In genomic region chr9:44492631-44493461, GRCm38 (mm10) we compare ENCODE assay signal across 10 mouse cellular contexts. TPM values are rescaled to one million over a fixed set of nuclear protein-coding genes. Genes with fewer than 3 reads are reported as not detected.
DNase-seq lines count a peak whose midpoint lies in the region; ATAC-seq and TF ChIP-seq lines count a peak whose summit lies in the region.
"Had no signal": no experiment of that assay in that cellular context is flagged by ENCODE, and none has a peak within 500 bp of the region (broad histone marks: within the 10 kb centered on the region; RNA-seq: fewer than 3 reads in every experiment).

No protein-coding gene starts in this region.

- no peak overlapping the region for H3K4me3 ChIP-seq in kidney, adult 2 months (ENCODE audit: insufficient read depth, low read depth, low read length)
- H3K4me3 ChIP-seq in CH12.LX (replicated peaks in 1 of 3; ENCODE audit: low read depth in 2 of 3, low read length in 2 of 3, poor library complexity in 1 of 3), result no peak overlapping the region
- no peak overlapping the region for H3K4me3 ChIP-seq in embryonic facial prominence, embryonic 12.5 days
- no peak overlapping the region for H3K4me3 ChIP-seq in midbrain, embryonic 13.5 days (replicated peaks)

- dilution Hi-C loops in CH12.LX (cut with MboI; ENCODE audit: extremely low pct_ligation_motif_present, extremely low pct_unique_long_range_greater_than_20kb, low sequenced_read_pairs), result no loop called here

- TF ChIP-seq CTCF in kidney, adult 2 months (conservative IDR thresholded peaks at IDR 0.05; ENCODE audit: insufficient read depth, insufficient read length, low read depth, low read length), result no peak
- no peak for TF ChIP-seq CTCF in CH12.LX (conservative IDR thresholded peaks at IDR 0.05 in 1 of 2, IDR thresholded peaks at IDR 0.05 in 1 of 2; ENCODE audit: low read depth in 2 of 2, low read length in 2 of 2)

- no peak for TF ChIP-seq RAD21 in CH12.LX (IDR thresholded peaks at IDR 0.05; ENCODE audit: low read depth, low read length)

- ATAC-seq in embryonic facial prominence, embryonic 12.5 days (ENCODE audit: insufficient number of reproducible peaks, insufficient read depth, low FRiP score, low TSS enrichment), result no peak
- ATAC-seq in hematopoietic stem cell, adult 5-6 weeks (replicated peaks in 1 of 2; ENCODE audit: insufficient read depth in 1 of 2, low FRiP score in 2 of 2, low TSS enrichment in 1 of 2, low read depth in 1 of 2, poor library complexity in 2 of 2, severe bottlenecking in 2 of 2), result peak; percentile 62 to 71
- no peak for ATAC-seq in midbrain, embryonic 13.5 days

- peak; percentile 13 for DNase-seq in kidney, adult 9 months
- no peak for DNase-seq in kidney, adult 2 months
- DNase-seq in CH12.LX (ENCODE audit: extremely low read depth), result peak; percentile 72
- DNase-seq in right cerebral cortex, postnatal 25 days, result no peak
- DNase-seq in left cerebral cortex, postnatal 36 days (ENCODE audit: low spot score in 2 of 2), result no peak

- no peak for TF ChIP-seq POLR2A in kidney, adult 2 months (IDR thresholded peaks at IDR 0.05; ENCODE audit: low read depth, low read length)
- no peak for TF ChIP-seq POLR2A in CH12.LX (IDR thresholded peaks at IDR 0.05; ENCODE audit: low read depth, low read length)

- no peaks in the 10 kb centered on the region for H3K9me3 ChIP-seq in CH12.LX (replicated peaks; ENCODE audit: low read length)
- H3K9me3 ChIP-seq in embryonic facial prominence, embryonic 12.5 days, result no peaks in the 10 kb centered on the region
- H3K9me3 ChIP-seq in midbrain, embryonic 13.5 days, result no peaks in the 10 kb centered on the region

- 65% methylated on average over 17 of the region's 17 CpGs for WGBS in kidney, adult 2 months
- WGBS in embryonic facial prominence, embryonic 12.5 days, result 59% methylated on average over 17 of the region's 17 CpGs
- 65% methylated on average over 17 of the region's 17 CpGs for WGBS in midbrain, embryonic 13.5 days

- no peaks in the 10 kb centered on the region for H3K36me3 ChIP-seq in kidney, adult 2 months (ENCODE audit: control insufficient read depth, insufficient read depth, low read length)
- H3K36me3 ChIP-seq in CH12.LX (replicated peaks in 1 of 2; ENCODE audit: control insufficient read depth in 1 of 2, insufficient read depth in 1 of 2, low read length in 1 of 2), result peaks cover 0 to 22% of the 10 kb centered on the region in 2 experiments
- H3K36me3 ChIP-seq in embryonic facial prominence, embryonic 12.5 days, result peaks cover 11% of the 10 kb centered on the region; the same call in 1 of the 2 replicates
- peaks cover 4% of the 10 kb centered on the region; the same call in 1 of the 2 replicates for H3K36me3 ChIP-seq in midbrain, embryonic 13.5 days

- in situ Hi-C loops in CH12.LX (cut with MboI; ENCODE audit: low pct_ligation_motif_present, low pct_unique_long_range_greater_than_20kb, low sequenced_read_pairs), result no loop called here

- TF ChIP-seq EP300 in CH12.LX (IDR thresholded peaks at IDR 0.05; ENCODE audit: low read length), result peak; percentile 46; the same call in 1 of the 2 replicates

- H3K4me1 ChIP-seq in kidney, adult 2 months (ENCODE audit: control insufficient read depth, insufficient read depth, low read length), result peaks cover 70% of the 10 kb centered on the region
- peaks cover 50 to 97% of the 10 kb centered on the region in 2 experiments for H3K4me1 ChIP-seq in CH12.LX (ENCODE audit: control insufficient read depth in 1 of 2, insufficient read depth in 2 of 2)
- H3K4me1 ChIP-seq in embryonic facial prominence, embryonic 12.5 days, result peaks cover 92% of the 10 kb centered on the region
- peaks cover 94% of the 10 kb centered on the region for H3K4me1 ChIP-seq in midbrain, embryonic 13.5 days (replicated peaks)

- no peaks in the 10 kb centered on the region for H3K27me3 ChIP-seq in kidney, adult 2 months (replicated peaks; ENCODE audit: control insufficient read depth, insufficient read depth, low read length)
- no peaks in the 10 kb centered on the region for H3K27me3 ChIP-seq in CH12.LX (replicated peaks)
- H3K27me3 ChIP-seq in embryonic facial prominence, embryonic 12.5 days, result no peaks in the 10 kb centered on the region
- no peaks in the 10 kb centered on the region for H3K27me3 ChIP-seq in midbrain, embryonic 13.5 days

- intact Hi-C loops in left cerebral cortex, postnatal 36 days (cut with DNase I), result no loop called here

- H3K79me2 ChIP-seq in CH12.LX (replicated peaks; ENCODE audit: control insufficient read depth, extremely low read depth, insufficient read depth, poor library complexity, severe bottlenecking), result no peaks in the 10 kb centered on the region

- no peak overlapping the region for H3K9ac ChIP-seq in CH12.LX (ENCODE audit: insufficient read depth, low read depth)
- no peak overlapping the region for H3K9ac ChIP-seq in embryonic facial prominence, embryonic 12.5 days
- peak overlapping the region; percentile 15; the same call in 1 of the 2 replicates for H3K9ac ChIP-seq in midbrain, embryonic 13.5 days (replicated peaks)

- H3K27ac ChIP-seq in kidney, adult 2 months (ENCODE audit: insufficient read depth, low read depth, low read length), result no peak overlapping the region
- H3K27ac ChIP-seq in CH12.LX (ENCODE audit: insufficient read depth, low read depth), result no peak overlapping the region
- 0 out of 2 replicates have a peak overlapping the region, but pooled peaks have one; percentile 46 for H3K27ac ChIP-seq in embryonic facial prominence, embryonic 12.5 days
- no peak overlapping the region for H3K27ac ChIP-seq in midbrain, embryonic 13.5 days

- peak overlapping the region; percentile 23 for H3K4me2 ChIP-seq in CH12.LX (ENCODE audit: insufficient read depth, low read depth, poor library complexity, severe bottlenecking)
- H3K4me2 ChIP-seq in embryonic facial prominence, embryonic 12.5 days (replicated peaks), result 0 out of 2 replicates have a peak overlapping the region, but pooled peaks have one; percentile 5
- H3K4me2 ChIP-seq in midbrain, embryonic 13.5 days (replicated peaks), result no peak overlapping the region; the same call in 1 of the 2 replicates

TF ChIP-seq in CH12.LX, 34 proteins besides CTCF, POLR2A, EP300 and RAD21:
- peak; percentile 27; the same call in 1 of the 2 replicates for TF ChIP-seq IRF4 (IDR thresholded peaks at IDR 0.05; ENCODE audit: low read depth, low read length)
- TF ChIP-seq SIN3A (IDR thresholded peaks at IDR 0.05; ENCODE audit: low read length), result no peak
- peak; percentile 78 for TF ChIP-seq CHD2 (IDR thresholded peaks at IDR 0.05; ENCODE audit: low read length)
- TF ChIP-seq RCOR1 (conservative IDR thresholded peaks at IDR 0.05; ENCODE audit: low read depth, low read length), result 0 out of 2 replicates have a peak, but pooled peaks have one; percentile 39
- TF ChIP-seq MAZ (IDR thresholded peaks at IDR 0.05; ENCODE audit: low read depth, low read length), result no peak
- peak; percentile 48; the same call in 1 of the 2 replicates for TF ChIP-seq ELF1 (IDR thresholded peaks at IDR 0.05; ENCODE audit: low read depth, low read length)
- no peak for TF ChIP-seq JUND (conservative IDR thresholded peaks at IDR 0.05; ENCODE audit: low read depth, low read length)
- TF ChIP-seq HCFC1 (IDR thresholded peaks at IDR 0.05; ENCODE audit: low read depth, low read length), result no peak
- TF ChIP-seq BHLHE40 (IDR thresholded peaks at IDR 0.05; ENCODE audit: low read depth, low read length), result peak; percentile 99
- peak; percentile 60 for TF ChIP-seq ETS1 (conservative IDR thresholded peaks at IDR 0.05; ENCODE audit: low read depth, low read length)
- TF ChIP-seq E2F4 (IDR thresholded peaks at IDR 0.05; ENCODE audit: insufficient replicate concordance, low read depth, low read length), result no peak

RNA-seq across cellular contexts. Expression of gene Bcl9l, which starts 10.2 kb away (rescaled TPM):
- 23.1 and 25.1 TPM in 2 replicates for polyA plus RNA-seq in kidney, adult 2 months (2012; rRNA removed)
- total RNA-seq in CH12.LX (2012; rRNA removed) (0.88 and 1.6 TPM in 2 replicates), CH12.LX (2014; rRNA removed) (0.08 and 0.67 TPM in 2 replicates)
- 6.2 and 7.5 TPM in 2 replicates for polyA plus RNA-seq in CH12.LX (2012; ENCODE audit: insufficient read length, low read depth)
- polyA plus RNA-seq in embryonic facial prominence, embryonic 12.5 days (2016; fragmentation: Nextera tagmentation; extraction: Ambion mirVana), result 17.7 and 18.5 TPM in 2 replicates
- 5.9 and 6.1 TPM in 2 replicates for total RNA-seq in hematopoietic stem cell, adult 5-6 weeks (2017)
- 8.0 and 9.2 TPM in 2 replicates for polyA plus RNA-seq in midbrain, embryonic 13.5 days (2015; fragmentation: Nextera tagmentation; extraction: Ambion mirVana)
- 10 to 100 TPM; 58.1 to 70.0 TPM for total RNA-seq in left cerebral cortex, postnatal 36 days (2021)

RNA-seq across cellular contexts. Expression of gene Upk2, which starts 38.1 kb away (rescaled TPM):
- 9.0 and 11.6 TPM in 2 replicates for polyA plus RNA-seq in kidney, adult 2 months (2012; rRNA removed)
- not detected in 2 replicates for total RNA-seq in CH12.LX (2012; rRNA removed)
- not detected in 2 replicates for total RNA-seq in CH12.LX (2014; rRNA removed)
- polyA plus RNA-seq in CH12.LX (2012; ENCODE audit: insufficient read length, low read depth), result not detected in 2 replicates
- polyA plus RNA-seq in embryonic facial prominence, embryonic 12.5 days (2016; fragmentation: Nextera tagmentation; extraction: Ambion mirVana), result 1.7 and 2.2 TPM in 2 replicates
- total RNA-seq in hematopoietic stem cell, adult 5-6 weeks (2017), result not detected in 2 replicates
- not detected in 2 replicates for polyA plus RNA-seq in midbrain, embryonic 13.5 days (2015; fragmentation: Nextera tagmentation; extraction: Ambion mirVana)
- not detected for total RNA-seq in left cerebral cortex, postnatal 36 days (2021)
- total RNA-seq: gastrocnemius, postnatal 36 days had no signal

RNA-seq across cellular contexts. Expression of gene Foxr1, which starts 51.9 kb away (rescaled TPM):
- not detected in 2 replicates for polyA plus RNA-seq in kidney, adult 2 months (2012; rRNA removed)
- total RNA-seq in CH12.LX (2012; rRNA removed), result 0.08 and 0.21 TPM in 2 replicates
- total RNA-seq in CH12.LX (2014; rRNA removed), result not detected in 2 replicates
- 1.4 and 1.5 TPM in 2 replicates for polyA plus RNA-seq in CH12.LX (2012; ENCODE audit: insufficient read length, low read depth)
- polyA plus RNA-seq in embryonic facial prominence, embryonic 12.5 days (2016; fragmentation: Nextera tagmentation; extraction: Ambion mirVana), result not detected in 2 replicates
- not detected in 2 replicates for total RNA-seq in hematopoietic stem cell, adult 5-6 weeks (2017)
- not detected in 2 replicates for polyA plus RNA-seq in midbrain, embryonic 13.5 days (2015; fragmentation: Nextera tagmentation; extraction: Ambion mirVana)
- total RNA-seq in left cerebral cortex, postnatal 36 days (2021), result not detected
- total RNA-seq: gastrocnemius, postnatal 36 days had no signal
- polyA plus RNA-seq: neural tube, embryonic 11.5 days had no signal

Comparison
In these comparisons a context has a peak if more than half of its experiments do, and no peak if none do; other contexts are left out.
1. DNase-seq: peak in kidney, adult 9 months (single experiment) and CH12.LX (single experiment); none in kidney, adult 2 months (single experiment), right cerebral cortex, postnatal 25 days (single experiment) and left cerebral cortex, postnatal 36 days (0 of 2).
2. ATAC-seq: peak in hematopoietic stem cell, adult 5-6 weeks (2 of 2); none in embryonic facial prominence, embryonic 12.5 days (single experiment) and midbrain, embryonic 13.5 days (single experiment).